Mouse (Mus musculus): ENCODE data around the gene Arrdc2. TPM values are rescaled to one million over a fixed set of nuclear protein-coding genes. Genes with fewer than 3 reads are reported as not detected.
A peak's percentile ranks its signal among the peaks of the same experiment; 100 is the strongest.

The Arrdc2 gene
- 6.5 and 7.0 TPM in 2 replicates for polyA plus RNA-seq (2015; fragmentation: Nextera tagmentation; extraction: Ambion mirVana)

- peak within 1 kb of the TSS; percentile 70 for H3K4me3 ChIP-seq (replicated peaks)
- 0 out of 2 replicates have a peak, but pooled peaks cover 6% of the 10 kb centered on the region for H3K36me3 ChIP-seq
- ATAC-seq (ENCODE audit: insufficient read depth, low FRiP score, low read depth) = peak; percentile 95
- no peaks in the 10 kb centered on the region for H3K27me3 ChIP-seq (replicated peaks)
- H3K9ac ChIP-seq = peak within 1 kb of the TSS; percentile 77
- peak within 1 kb of the TSS; percentile 91 for H3K27ac ChIP-seq
- peaks cover 19% of the 10 kb centered on the region for H3K4me1 ChIP-seq
- H3K4me2 ChIP-seq = peak within 1 kb of the TSS; percentile 72
- 2% methylated on average over 55 of the region's 55 CpGs for WGBS
- H3K9me3 ChIP-seq = no peaks in the 10 kb centered on the region
Measured at GRCm38 (mm10) chr8:70839408-70840351, at the start of gene Arrdc2. Gene Arrdc2 (minus strand): TSS chr8:70839720.

GRCm38 (mm10) chr8:70887669-70888068, 48.1 kb upstream of the Arrdc2 start:
- H3K4me1 ChIP-seq = peaks cover 16% of the 10 kb centered on the region
- H3K4me2 ChIP-seq = 0 out of 2 replicates have a peak overlapping the region, but pooled peaks have one; percentile 16
- peaks cover 26% of the 10 kb centered on the region for H3K27me3 ChIP-seq (replicated peaks)
- no peaks in the 10 kb centered on the region for H3K9me3 ChIP-seq
- H3K9ac ChIP-seq = no peak overlapping the region
- H3K4me3 ChIP-seq (replicated peaks) = no peak overlapping the region
- H3K27ac ChIP-seq = no peak overlapping the region
- 11% methylated on average over 17 of the region's 18 CpGs for WGBS
- ATAC-seq (ENCODE audit: insufficient read depth, low FRiP score, low read depth) = no peak
- H3K36me3 ChIP-seq = no peaks in the 10 kb centered on the region

DNA sequence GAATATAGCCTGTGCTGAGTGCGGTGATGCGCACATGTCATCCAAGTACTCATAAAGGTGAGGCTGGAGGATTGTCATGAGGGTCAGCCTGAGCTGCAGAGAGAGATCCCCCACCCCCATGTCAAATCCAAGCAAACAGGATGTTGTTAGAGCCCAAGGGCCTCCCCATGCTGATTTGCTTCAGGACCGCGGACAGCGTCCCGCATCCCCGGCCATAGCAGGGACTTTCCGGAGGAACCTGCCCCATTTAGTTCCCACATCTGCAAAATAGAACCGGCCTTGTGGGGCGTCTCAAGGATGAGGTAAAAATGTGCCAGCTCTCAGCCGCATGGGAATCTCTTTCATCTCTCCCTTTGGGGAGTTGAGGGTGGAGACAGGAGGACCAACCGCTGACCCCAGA, 46.1 kb upstream of the Arrdc2 start:
- 18% methylated on average over 12 of the region's 12 CpGs for WGBS
- Histone ChIP-seq H3K27me3 (replicated peaks) (peaks cover 6% of the 10 kb centered on the region), H3K4me3 (replicated peaks) (no peak overlapping the region), H3K9ac (no peak overlapping the region), H3K9me3 (no peaks in the 10 kb centered on the region), H3K4me2 (no peak overlapping the region), H3K36me3 (no peaks in the 10 kb centered on the region), H3K4me1 (peaks cover 8% of the 10 kb centered on the region), H3K27ac (no peak overlapping the region)
- ATAC-seq (ENCODE audit: insufficient read depth, low FRiP score, low read depth) = no peak

DNA sequence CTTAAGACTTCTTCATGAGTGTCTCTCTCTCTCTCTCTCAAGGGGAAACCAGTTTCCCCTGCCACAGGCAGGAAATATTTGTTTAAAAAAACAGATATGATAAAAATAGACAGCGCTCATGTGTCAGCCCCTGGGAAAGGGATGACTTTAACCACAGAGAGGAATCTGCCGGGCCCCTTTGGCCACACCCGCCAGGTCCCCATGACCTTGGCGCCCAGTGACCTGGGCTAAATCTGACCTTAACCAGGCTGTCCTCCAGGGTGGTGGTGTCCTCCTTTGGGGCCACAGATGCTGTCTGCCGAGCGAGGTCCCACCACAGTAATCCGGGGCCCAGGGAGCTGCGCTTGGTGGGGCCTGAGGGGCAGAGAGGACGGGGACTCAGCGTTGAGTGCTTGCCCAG, 45.2 kb upstream of the Arrdc2 start:
- Histone ChIP-seq H3K4me2 (no peak overlapping the region), H3K4me1 (peaks cover 12% of the 10 kb centered on the region), H3K36me3 (no peaks in the 10 kb centered on the region), H3K9ac (no peak overlapping the region), H3K27ac (no peak overlapping the region), H3K4me3 (replicated peaks) (no peak overlapping the region), H3K9me3 (no peaks in the 10 kb centered on the region), H3K27me3 (replicated peaks) (no peaks in the 10 kb centered on the region)
- ATAC-seq (ENCODE audit: insufficient read depth, low FRiP score, low read depth) = no peak
- 78% methylated on average over 10 of the region's 10 CpGs for WGBS

DNA sequence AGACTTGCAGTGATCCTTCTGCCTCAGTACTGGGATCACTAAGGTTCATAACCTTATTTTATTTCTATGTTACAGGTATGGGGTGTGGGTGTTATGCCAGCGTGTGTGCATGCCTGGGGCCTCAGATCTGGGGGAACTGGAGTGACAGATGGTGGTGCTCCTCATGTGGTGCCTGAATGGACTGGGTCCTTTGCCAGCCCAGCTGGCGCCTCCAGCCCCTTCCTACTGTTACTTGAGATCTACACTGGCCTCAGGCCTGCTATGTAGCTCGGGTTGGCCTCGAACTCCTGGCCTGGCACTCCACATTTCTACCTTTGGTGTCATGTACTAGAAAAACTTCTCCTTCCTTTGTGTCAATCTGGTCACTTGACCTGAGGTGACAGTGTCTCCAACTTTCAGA, 44.7 kb upstream of the Arrdc2 start:
- Histone ChIP-seq H3K4me3 (replicated peaks) (no peak overlapping the region), H3K4me2 (no peak overlapping the region), H3K4me1 (peaks cover 12% of the 10 kb centered on the region), H3K36me3 (no peaks in the 10 kb centered on the region), H3K27me3 (replicated peaks) (no peaks in the 10 kb centered on the region), H3K27ac (no peak overlapping the region), H3K9ac (no peak overlapping the region), H3K9me3 (no peaks in the 10 kb centered on the region)
- ATAC-seq (ENCODE audit: insufficient read depth, low FRiP score, low read depth) = no peak
- WGBS = 78% methylated on average over 4 of the region's 4 CpGs

DNA sequence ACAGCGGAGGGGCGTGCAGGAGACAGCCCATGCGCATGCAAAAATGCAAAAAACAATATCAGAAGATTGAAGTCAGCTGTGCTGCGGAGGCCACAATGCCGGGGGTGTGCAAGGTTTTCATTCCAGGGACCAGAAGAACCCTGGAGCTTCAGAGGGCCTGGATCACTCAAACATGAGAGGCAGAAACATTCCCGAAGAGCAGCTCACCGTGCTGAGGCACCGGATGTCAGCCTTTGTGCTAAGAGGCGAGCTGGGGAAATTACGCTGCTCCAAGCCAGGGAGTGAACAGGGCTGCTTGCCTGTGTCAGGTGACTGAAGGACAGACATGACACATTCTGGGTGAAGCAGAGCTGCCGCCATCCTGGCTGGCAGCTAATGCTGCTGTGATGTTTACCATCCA, 41.0 kb upstream of the Arrdc2 start:
- Histone ChIP-seq H3K36me3 (no peaks in the 10 kb centered on the region), H3K4me3 (replicated peaks) (no peak overlapping the region), H3K9me3 (no peaks in the 10 kb centered on the region), H3K27ac (no peak overlapping the region), H3K4me2 (no peak overlapping the region), H3K4me1 (peaks cover 9% of the 10 kb centered on the region; the same call in 1 of the 2 replicates), H3K9ac (no peak overlapping the region), H3K27me3 (replicated peaks) (no peaks in the 10 kb centered on the region)
- no peak for ATAC-seq (ENCODE audit: insufficient read depth, low FRiP score, low read depth)
- WGBS = 24% methylated on average over 11 of the region's 11 CpGs

DNA sequence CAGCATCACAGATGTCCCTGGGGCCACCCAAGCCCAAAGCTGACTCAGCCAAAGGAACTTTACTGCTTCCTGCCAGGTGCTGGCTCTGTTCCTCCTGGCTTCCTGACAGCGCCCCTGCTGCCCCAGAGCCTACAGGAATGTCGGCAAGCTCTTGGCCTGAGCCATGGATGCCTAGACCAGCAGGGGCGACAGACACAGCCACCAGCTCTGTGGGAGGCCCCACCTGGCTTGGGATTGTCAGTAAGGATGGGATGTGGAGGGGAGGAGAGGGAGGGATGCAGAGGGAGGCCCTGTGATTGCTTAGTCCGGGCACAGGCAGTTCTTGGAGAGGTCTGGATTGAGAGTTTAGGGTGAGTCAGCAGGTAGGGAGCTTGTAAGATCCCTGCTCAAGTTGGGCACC, 40.6 kb upstream of the Arrdc2 start:
- no peaks in the 10 kb centered on the region for H3K27me3 ChIP-seq (replicated peaks)
- H3K4me3 ChIP-seq (replicated peaks) = no peak overlapping the region
- no peak overlapping the region for H3K27ac ChIP-seq
- no peaks in the 10 kb centered on the region for H3K9me3 ChIP-seq
- 6% methylated on average over 4 of the region's 4 CpGs for WGBS
- peaks cover 9% of the 10 kb centered on the region; the same call in 1 of the 2 replicates for H3K4me1 ChIP-seq
- ATAC-seq (ENCODE audit: insufficient read depth, low FRiP score, low read depth) = no peak
- no peak overlapping the region for H3K4me2 ChIP-seq
- H3K36me3 ChIP-seq = no peaks in the 10 kb centered on the region
- no peak overlapping the region for H3K9ac ChIP-seq

GRCm38 (mm10) chr8:70879500-70879899, 40.0 kb upstream of the Arrdc2 start:
- WGBS = 59% methylated on average over 4 of the region's 4 CpGs
- Histone ChIP-seq H3K4me3 (replicated peaks) (no peak overlapping the region), H3K36me3 (no peaks in the 10 kb centered on the region), H3K27ac (no peak overlapping the region), H3K27me3 (replicated peaks) (no peaks in the 10 kb centered on the region), H3K4me2 (no peak overlapping the region), H3K9me3 (no peaks in the 10 kb centered on the region), H3K9ac (no peak overlapping the region), H3K4me1 (peaks cover 9% of the 10 kb centered on the region; the same call in 1 of the 2 replicates)
- ATAC-seq (ENCODE audit: insufficient read depth, low FRiP score, low read depth) = no peak

- peak; percentile 21; the same call in 1 of the 2 replicates for ATAC-seq (ENCODE audit: insufficient read depth, low FRiP score, low read depth)
- H3K4me2 ChIP-seq = no peak overlapping the region
- H3K27ac ChIP-seq = no peak overlapping the region
- WGBS = 47% methylated on average over 2 of the region's 2 CpGs
- H3K36me3 ChIP-seq = no peaks in the 10 kb centered on the region
- H3K9me3 ChIP-seq = no peaks in the 10 kb centered on the region
- no peaks in the 10 kb centered on the region for H3K27me3 ChIP-seq (replicated peaks)
- peaks cover 9% of the 10 kb centered on the region; the same call in 1 of the 2 replicates for H3K4me1 ChIP-seq
- H3K4me3 ChIP-seq (replicated peaks) = no peak overlapping the region
- no peak overlapping the region for H3K9ac ChIP-seq
Measured at GRCm38 (mm10) chr8:70878178-70878577, 38.7 kb upstream of the Arrdc2 start.

GRCm38 (mm10) chr8:70876382-70876781, 36.9 kb upstream of the Arrdc2 start:
- Histone ChIP-seq H3K4me1 (peaks cover 18% of the 10 kb centered on the region; the same call in 1 of the 2 replicates), H3K36me3 (no peaks in the 10 kb centered on the region), H3K27me3 (replicated peaks) (no peaks in the 10 kb centered on the region), H3K4me2 (no peak overlapping the region), H3K27ac (no peak overlapping the region), H3K9ac (no peak overlapping the region), H3K9me3 (no peaks in the 10 kb centered on the region), H3K4me3 (replicated peaks) (no peak overlapping the region)
- 37% methylated on average over 4 of the region's 4 CpGs for WGBS
- no peak for ATAC-seq (ENCODE audit: insufficient read depth, low FRiP score, low read depth)

DNA sequence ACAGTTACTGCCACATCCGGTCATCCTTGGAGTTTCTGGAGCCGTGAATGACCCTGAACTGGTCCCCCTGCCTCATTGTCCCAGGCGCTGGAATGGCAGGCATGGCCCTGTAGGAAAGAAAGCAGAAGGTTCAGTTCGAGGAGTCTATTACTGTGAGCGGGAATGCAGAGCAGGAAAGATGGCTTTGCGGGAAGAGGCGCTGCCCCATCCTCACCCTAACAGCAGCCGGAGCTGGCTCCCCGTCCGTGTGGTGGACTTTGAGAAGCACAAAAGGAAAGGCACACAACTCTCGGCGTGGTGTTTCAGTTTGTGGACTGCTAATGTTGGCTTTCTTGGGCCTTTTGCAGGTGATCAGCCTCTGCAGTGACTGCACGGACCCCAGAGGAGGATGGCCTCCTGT, 34.9 kb upstream of the Arrdc2 start:
- WGBS = 89% methylated on average over 13 of the region's 13 CpGs
- H3K9ac ChIP-seq = no peak overlapping the region
- no peak for ATAC-seq (ENCODE audit: insufficient read depth, low FRiP score, low read depth)
- no peak overlapping the region for H3K4me3 ChIP-seq (replicated peaks)
- H3K27me3 ChIP-seq (replicated peaks) = no peaks in the 10 kb centered on the region
- no peak overlapping the region for H3K27ac ChIP-seq
- H3K4me2 ChIP-seq = no peak overlapping the region
- H3K4me1 ChIP-seq = peaks cover 10% of the 10 kb centered on the region; the same call in 1 of the 2 replicates
- no peaks in the 10 kb centered on the region for H3K9me3 ChIP-seq
- no peaks in the 10 kb centered on the region for H3K36me3 ChIP-seq

DNA sequence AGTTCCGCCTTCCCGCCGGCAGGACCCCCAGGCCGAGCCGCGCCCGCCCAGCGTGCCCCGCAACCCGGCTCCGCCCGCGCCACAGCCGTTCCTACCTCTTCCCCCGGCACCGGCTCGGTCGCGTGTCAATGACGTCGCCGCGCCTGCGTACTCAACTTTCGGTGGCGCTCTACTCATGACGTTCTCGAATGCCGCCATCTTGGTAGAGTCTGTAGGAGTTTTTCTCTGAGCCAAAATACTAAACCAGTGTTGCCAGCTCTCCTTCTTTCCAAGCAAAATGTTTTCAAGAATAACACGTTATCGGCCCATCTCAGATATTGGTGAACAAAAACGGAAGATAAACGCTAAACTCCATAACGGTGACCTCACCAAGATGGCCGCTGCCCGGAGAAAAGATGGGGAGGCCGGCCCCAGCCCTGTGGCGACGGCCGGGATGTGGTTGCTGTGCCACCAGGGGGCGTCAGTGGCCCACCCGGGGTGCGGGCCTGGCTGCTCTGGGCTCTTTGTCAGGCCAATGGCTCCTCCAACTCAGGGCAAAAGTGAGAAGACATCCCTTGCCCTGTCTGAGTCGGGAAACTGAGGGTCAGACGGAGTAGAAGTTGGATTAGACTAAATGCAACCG, 34.0 kb upstream of the Arrdc2 start, which contains the start of gene Ccdc124:
TSS of gene Ccdc124 (minus strand) at position 572 of the 622 bp plus-strand sequence.
- WGBS = 1% methylated on average over 46 of the region's 46 CpGs
- peak; percentile 86 for ATAC-seq (ENCODE audit: insufficient read depth, low FRiP score, low read depth)
- no peaks in the 10 kb centered on the region for H3K9me3 ChIP-seq
- H3K27ac ChIP-seq = peak within 1 kb of the TSS; percentile 78
- H3K4me2 ChIP-seq = peak within 1 kb of the TSS; percentile 89
- H3K4me3 ChIP-seq (replicated peaks) = peak within 1 kb of the TSS; percentile 95
- H3K27me3 ChIP-seq (replicated peaks) = no peaks in the 10 kb centered on the region
- peak within 1 kb of the TSS; percentile 74 for H3K9ac ChIP-seq
- peaks cover 19% of the 10 kb centered on the region for H3K4me1 ChIP-seq
- H3K36me3 ChIP-seq = no peaks in the 10 kb centered on the region

Data from stomach, embryonic 15.5 days (tissue).